Mouse (Mus musculus): ENCODE results near the gene Paxbp1.

DNA sequence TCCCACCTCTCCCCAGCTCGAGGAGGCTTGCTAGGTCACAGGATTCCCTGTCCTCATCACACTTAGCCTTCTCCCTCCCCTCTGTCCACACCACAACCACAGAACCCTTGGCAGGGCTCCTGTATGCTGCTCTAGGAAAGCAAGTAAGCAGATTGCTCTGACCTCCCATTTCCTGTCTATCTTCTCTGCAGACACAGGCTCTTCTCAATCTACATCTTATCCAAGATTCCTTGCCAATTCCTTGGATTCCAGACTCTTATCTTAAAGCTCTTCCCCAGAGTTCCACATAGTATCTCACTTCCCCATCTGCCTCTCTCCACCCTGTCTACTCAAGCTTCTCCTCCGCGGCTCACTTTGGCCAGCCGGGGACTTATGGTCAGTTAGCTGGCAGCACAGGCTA is 49.3 kb downstream of the Paxbp1 start:
- TF ChIP-seq CTCF (IDR thresholded peaks at IDR 0.05; ENCODE audit: borderline replicate concordance, insufficient read depth, low read depth, low read length), result no peak
- no peak for TF ChIP-seq POLR2A (IDR thresholded peaks at IDR 0.05; ENCODE audit: borderline replicate concordance, insufficient read depth, low read length)

Data from cerebellum, adult 2 months (tissue).